Mouse (Mus musculus) heart, adult 2 months (tissue): ENCODE measurements around the gene Hacl1. TPM values are rescaled to one million over a fixed set of nuclear protein-coding genes. Genes with fewer than 3 reads are reported as not detected.
A peak's percentile ranks its signal among the peaks of the same experiment; 100 is the strongest.

ENCODE experiments used
- DNase-seq, 2 experiments: peaks; one replicate each; pipeline ENCODE4 v3.0.0; 2021
- H3K27ac ChIP-seq: fragments of 200-600 bp; 2 replicates; pipeline ENCODE4 v1.8.1; 2022
- H3K27me3 ChIP-seq: fragments of 200-500 bp; 2 replicates; pipeline ENCODE4 v1.6.1; 2012; ENCODE audit warnings: mild to moderate bottlenecking, low read length, inconsistent platforms, mixed read lengths; ENCODE audit not compliant: control insufficient read depth, insufficient read depth
- H3K36me3 ChIP-seq: fragments of 200-500 bp; 2 replicates; pipeline ENCODE4 v1.6.1; 2012; ENCODE audit warnings: low read length, inconsistent platforms; ENCODE audit not compliant: control insufficient read depth, insufficient read depth
- H3K4me1 ChIP-seq: fragments of 200-500 bp; 2 replicates; pipeline ENCODE4 v1.6.1; 2011; ENCODE audit warnings: low read length; ENCODE audit not compliant: control insufficient read depth, insufficient read depth
- H3K4me3 ChIP-seq: fragments of 200-600 bp; 2 replicates; pipeline ENCODE4 v1.8.1; 2022
- H3K79me2 ChIP-seq: fragments of 200-500 bp; replicated peaks from 2 replicates; pipeline ENCODE4 v1.6.1; 2012; ENCODE audit warnings: mild to moderate bottlenecking, inconsistent platforms, low read length, moderate library complexity, mixed read lengths; ENCODE audit not compliant: control insufficient read depth, insufficient read depth
- H3K9ac ChIP-seq: fragments of 200-500 bp; 2 replicates; pipeline ENCODE4 v1.6.1; 2012; ENCODE audit warnings: low read depth, mild to moderate bottlenecking, control low read depth, inconsistent platforms, low read length, mixed read lengths
- CTCF ChIP-seq: fragments of 200-600 bp; IDR thresholded peaks from 2 replicates; pipeline ENCODE4 v1.8.1; 2022; ENCODE audit warnings: antibody characterized with exemption, mild to moderate bottlenecking, moderate library complexity
- EP300 ChIP-seq: fragments of 200-500 bp; IDR thresholded peaks from 2 replicates; pipeline ENCODE4 v1.6.1; 2011; ENCODE audit warnings: low read depth, low read length, control low read depth; ENCODE audit not compliant: insufficient read depth
- POLR2A ChIP-seq: fragments of 200-500 bp; IDR thresholded peaks from 2 replicates; pipeline ENCODE4 v1.6.1; 2011; ENCODE audit warnings: mild to moderate bottlenecking, low read depth, low read length, control low read depth; ENCODE audit not compliant: insufficient read depth
- whole genome bisulfite sequencing: fragments of 180-500 bp; shearing (Covaris S2); methylation state at CpG from one replicate; pipeline ENCODE4 v1.1.7; 2018; 5-methylcytosine and 5-hydroxymethylcytosine counted together
- intact Hi-C: fragments of 180-260 bp; cut with DNase I; formaldehyde crosslinking; loops from one replicate; pipeline ENCODE4 v1.15.1; 2025
- polyA plus RNA-seq: library from polyadenylated mRNA; depleted of rRNA; stranded (reverse); fragments of >200 nt; gene quantifications from 2 replicates; pipeline ENCODE4 v1.2.3, GENCODE M21; 2012
- total RNA-seq, 2 experiments: library from RNA; stranded (reverse); gene quantifications; 2 replicates each; pipeline ENCODE4 v1.2.3; 2021

Gene Hacl1
- total and polyA plus RNA-seq, 3 experiments = 8.2 to 11.2 (median 10.1) TPM

DNA sequence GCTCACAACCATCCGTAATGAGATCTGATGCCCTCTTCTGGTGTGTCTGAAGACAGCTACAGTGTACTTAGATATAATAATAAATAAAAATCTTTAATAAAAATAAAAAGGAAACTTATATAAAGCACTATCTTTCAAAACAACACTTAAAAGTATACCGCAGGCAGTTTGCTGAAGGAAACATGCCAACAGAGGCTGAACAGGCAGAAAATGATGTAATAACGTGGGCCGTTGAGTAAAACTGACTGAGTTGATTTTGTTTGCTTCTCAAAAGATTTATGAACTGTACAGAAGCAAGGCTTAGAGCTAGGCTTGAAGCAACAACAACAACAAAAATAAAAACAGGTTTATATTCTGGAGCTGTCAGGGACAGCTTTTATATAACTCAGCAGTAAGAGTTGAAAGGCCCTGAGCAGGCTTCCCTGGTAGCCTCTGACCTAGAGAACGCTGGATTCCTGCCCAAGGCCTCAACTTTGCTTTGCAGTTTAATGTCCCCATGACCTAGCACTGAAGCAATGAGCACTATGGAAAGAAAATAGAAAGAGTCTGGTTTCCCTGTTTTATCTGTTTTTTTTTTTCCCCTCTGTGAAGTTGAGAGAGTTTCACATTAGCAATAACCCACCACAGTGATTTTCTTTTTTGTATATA is 3.2 kb upstream of the Hacl1 start:
- 0 out of 2 replicates have a peak, but pooled peaks cover 2% of the 10 kb centered on the region for H3K79me2 ChIP-seq
- 80% methylated on average over 5 of the region's 5 CpGs for WGBS
- H3K4me3 ChIP-seq = no peak overlapping the region
- no peak for TF ChIP-seq CTCF
- no peaks in the 10 kb centered on the region for H3K27me3 ChIP-seq
- no peak overlapping the region for H3K27ac ChIP-seq
- no peak for DNase-seq
- H3K4me1 ChIP-seq = peaks cover 1% of the 10 kb centered on the region; the same call in 1 of the 2 replicates
- intact Hi-C loops = loop anchor here (5.0 kb wide), 2 partner anchors 443 to 828 kb away; partner anchors contain the start of genes Dph3 and Oxnad1
- no peaks in the 10 kb centered on the region; the same call in 1 of the 2 replicates for H3K36me3 ChIP-seq
- no peak overlapping the region for H3K9ac ChIP-seq

DNA sequence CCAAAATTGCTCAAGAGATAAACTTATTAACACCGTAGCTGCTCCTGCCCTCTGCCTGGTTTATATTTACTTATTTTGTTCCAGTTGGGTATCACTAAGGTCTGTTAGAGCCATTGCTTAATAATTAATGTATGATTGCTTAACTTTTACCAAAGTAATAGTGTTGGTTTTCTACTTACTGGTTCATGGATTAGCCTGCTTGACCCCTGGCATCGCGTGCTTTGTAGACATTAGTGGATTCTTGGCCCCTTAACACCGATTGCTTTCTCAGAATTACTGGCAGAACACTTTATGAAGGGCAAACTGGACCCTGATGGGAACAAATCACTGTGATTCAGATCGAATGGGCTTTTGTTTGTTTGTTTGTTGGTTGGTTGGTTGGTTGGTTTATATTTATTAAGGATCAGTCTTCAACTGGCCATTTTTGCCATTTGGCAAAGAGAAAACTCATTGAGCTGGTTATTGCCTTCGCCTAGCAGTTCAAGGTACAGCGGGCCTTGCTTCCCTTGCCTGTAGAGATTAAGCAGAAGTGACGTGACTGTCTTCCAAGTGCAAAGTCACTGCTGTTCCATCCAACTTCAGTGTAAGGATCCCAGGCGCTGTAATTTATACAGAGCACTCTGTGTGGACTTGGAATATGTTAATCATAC is 545 bp upstream of the Hacl1 start:
- Histone ChIP-seq H3K27me3 (no peaks in the 10 kb centered on the region), H3K36me3 (no peaks in the 10 kb centered on the region; the same call in 1 of the 2 replicates), H3K79me2 (0 out of 2 replicates have a peak, but pooled peaks cover 2% of the 10 kb centered on the region), H3K4me1 (peaks cover 1% of the 10 kb centered on the region; the same call in 1 of the 2 replicates), H3K27ac (peak overlapping the region; percentile 91), H3K9ac (peak overlapping the region; percentile 62), H3K4me3 (peak overlapping the region; percentile 94)
- WGBS = 53% methylated on average over 9 of the region's 9 CpGs
- intact Hi-C loops = loop anchor here (5.0 kb wide), 2 partner anchors 446 to 831 kb away; partner anchors contain the start of genes Dph3 and Oxnad1
- no peak for TF ChIP-seq CTCF
- no peak for TF ChIP-seq POLR2A
- no peak for DNase-seq

DNA sequence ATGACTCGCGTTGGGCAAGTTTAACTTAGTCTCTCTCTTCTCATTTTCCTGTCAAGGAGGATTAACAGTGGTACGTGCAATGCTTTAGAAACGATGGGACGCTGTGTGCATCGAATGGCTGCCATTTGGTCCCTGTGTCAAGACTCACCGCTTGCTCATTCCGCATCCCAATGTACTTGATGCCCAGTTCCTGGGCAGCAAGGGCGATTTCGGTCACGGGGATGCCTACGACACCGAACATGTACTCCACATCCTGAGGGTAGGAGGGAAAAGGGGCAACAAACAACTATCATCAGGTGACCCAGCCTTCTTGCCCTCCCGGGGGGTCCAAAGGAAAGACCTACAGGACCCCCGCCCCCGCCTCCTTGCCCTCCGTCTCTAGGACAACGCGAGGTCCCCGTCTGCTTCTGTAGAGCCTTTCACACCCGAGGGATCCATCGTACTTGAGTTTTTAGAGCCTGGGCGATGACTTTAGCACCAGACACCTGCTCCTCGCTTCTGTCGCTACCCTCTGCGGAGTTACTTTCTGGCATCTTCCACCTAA is 668 bp downstream of the Hacl1 start, which contains the start of gene Gm49387:
Gene Gm49387, minus strand, starts transcription at position 533 of the 544 bp plus-strand sequence.
- no peak for DNase-seq
- Histone ChIP-seq H3K4me1 (peaks cover 1% of the 10 kb centered on the region; the same call in 1 of the 2 replicates), H3K79me2 (no peaks in the 10 kb centered on the region), H3K27me3 (no peaks in the 10 kb centered on the region), H3K4me3 (peak within 1 kb of the TSS; percentile 94), H3K36me3 (no peaks in the 10 kb centered on the region; the same call in 1 of the 2 replicates), H3K9ac (peak within 1 kb of the TSS; percentile 72), H3K27ac (peak within 1 kb of the TSS; percentile 91)
- WGBS = 3% methylated on average over 26 of the region's 26 CpGs
- TF ChIP-seq EP300 = no peak
- TF ChIP-seq POLR2A = no peak
- TF ChIP-seq CTCF = no peak
- intact Hi-C loops = loop anchor here (5.0 kb wide), 2 partner anchors 447 to 832 kb away; partner anchors contain the start of genes Dph3 and Oxnad1

GRCm38 (mm10) chr14:31630677-31631076 is 10.4 kb downstream of the Hacl1 start:
- WGBS = 80% methylated on average over 7 of the region's 7 CpGs
- intact Hi-C loops = no loop called here

DNA sequence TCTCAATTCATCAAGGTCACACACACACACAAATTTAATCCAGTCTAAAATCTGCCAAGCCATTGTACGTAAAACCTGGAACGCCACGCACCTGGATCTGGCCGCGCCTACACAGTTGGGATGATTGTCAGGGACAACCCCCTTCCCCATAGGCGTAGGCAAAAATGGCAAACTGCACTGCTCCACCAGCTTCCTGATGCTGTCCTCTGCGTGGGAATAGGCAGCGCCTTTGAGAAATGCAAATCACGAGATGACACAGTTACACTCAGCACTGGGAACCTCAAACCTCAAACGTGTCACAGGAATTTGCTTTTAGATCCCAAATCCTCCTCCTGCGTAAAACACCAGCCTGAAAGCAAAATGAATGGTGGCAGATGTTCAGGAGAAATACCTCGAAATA is 18.3 kb downstream of the Hacl1 start:
- intact Hi-C loops = no loop called here
- Histone ChIP-seq H3K36me3 (no peaks in the 10 kb centered on the region), H3K4me1 (no peaks in the 10 kb centered on the region), H3K79me2 (no peaks in the 10 kb centered on the region), H3K27ac (no peak overlapping the region), H3K27me3 (no peaks in the 10 kb centered on the region), H3K4me3 (no peak overlapping the region), H3K9ac (no peak overlapping the region)
- TF ChIP-seq POLR2A (no peak), CTCF (no peak), EP300 (no peak)
- DNase-seq = no peak
- WGBS = 91% methylated on average over 12 of the region's 12 CpGs

More at GRCm38 (mm10) chr14:31630677-31631076, 10.4 kb downstream of the Hacl1 start:
- Histone ChIP-seq H3K4me3 (no peak overlapping the region), H3K79me2 (no peaks in the 10 kb centered on the region), H3K9ac (no peak overlapping the region), H3K4me1 (no peaks in the 10 kb centered on the region), H3K36me3 (no peaks in the 10 kb centered on the region), H3K27me3 (no peaks in the 10 kb centered on the region), H3K27ac (no peak overlapping the region)
- TF ChIP-seq CTCF (no peak), POLR2A (no peak), EP300 (no peak)
- DNase-seq = no peak
